Mouse (Mus musculus) brain, embryonic 14.5 days (tissue): Measurements from ENCODE around the gene Elavl3.

Source experiments
- CTCF ChIP-seq: fragments of 200-500 bp; IDR thresholded peaks from 2 replicates; pipeline ENCODE4 v1.5.1; 2012; ENCODE audit warnings: inconsistent platforms, mild to moderate bottlenecking, moderate library complexity, borderline replicate concordance; ENCODE audit not compliant: insufficient read depth, insufficient read length; ENCODE audit errors: extremely low read depth
- POLR2A ChIP-seq: fragments of 200-500 bp; IDR thresholded peaks from 2 replicates; pipeline ENCODE4 v1.6.1; 2012; ENCODE audit warnings: mild to moderate bottlenecking, inconsistent platforms, borderline replicate concordance; ENCODE audit not compliant: poor library complexity, insufficient read depth, insufficient read length, severe bottlenecking; ENCODE audit errors: extremely low read depth

GRCm38 (mm10) chr9:22064341-22064740, 12.5 kb upstream of the Elavl3 start:
- TF ChIP-seq POLR2A (no peak), CTCF (no peak)
